Mouse (Mus musculus): ENCODE data around the gene Lmntd1. TPM values are rescaled to one million over a fixed set of nuclear protein-coding genes. Genes with fewer than 3 reads are reported as not detected.

Lmntd1 gene
- polyA plus RNA-seq, 1 experiment from 2014 or later = not detected

GRCm38 (mm10) chr6:145481938-145482337 is 132.2 kb downstream of the Lmntd1 start:
- H3K4me1 ChIP-seq (ENCODE audit: insufficient read depth) = no peaks in the 10 kb centered on the region
- no peak overlapping the region for H3K27ac ChIP-seq (ENCODE audit: low read depth)
- 75% methylated on average over 15 of the region's 15 CpGs for WGBS (ENCODE audit: insufficient replicate concordance)
- no peak overlapping the region for H3K4me3 ChIP-seq (ENCODE audit: low read depth, low read length)
- no peaks in the 10 kb centered on the region for H3K27me3 ChIP-seq (ENCODE audit: insufficient read depth, low read length)
- TF ChIP-seq CTCF (IDR thresholded peaks at IDR 0.05; ENCODE audit: low read depth) (no peak), EP300 (IDR thresholded peaks at IDR 0.05; ENCODE audit: low read depth) (no peak)
- H3K4me2 ChIP-seq (ENCODE audit: low read depth, low read length) = no peak overlapping the region
- H3K9me3 ChIP-seq (ENCODE audit: low read length) = no peaks in the 10 kb centered on the region
- H3K9ac ChIP-seq (replicated peaks) = no peak overlapping the region
- DNase-seq (no peak), ATAC-seq (no peak)
- H3K36me3 ChIP-seq (replicated peaks; ENCODE audit: insufficient read depth, low read length) = no peaks in the 10 kb centered on the region

GRCm38 (mm10) chr6:145478821-145479271 is 135.3 kb downstream of the Lmntd1 start:
- DNase-seq = no peak
- Histone ChIP-seq H3K9me3 (ENCODE audit: low read length) (no peaks in the 10 kb centered on the region), H3K9ac (replicated peaks) (no peak overlapping the region), H3K4me1 (ENCODE audit: insufficient read depth) (no peaks in the 10 kb centered on the region), H3K27ac (ENCODE audit: low read depth) (no peak overlapping the region), H3K4me2 (ENCODE audit: low read depth, low read length) (no peak overlapping the region), H3K4me3 (ENCODE audit: low read depth, low read length) (no peak overlapping the region), H3K36me3 (replicated peaks; ENCODE audit: insufficient read depth, low read length) (no peaks in the 10 kb centered on the region), H3K27me3 (ENCODE audit: insufficient read depth, low read length) (no peaks in the 10 kb centered on the region)
- no peak for ATAC-seq
- no peak for TF ChIP-seq CTCF (IDR thresholded peaks at IDR 0.05; ENCODE audit: low read depth)
- no peak for TF ChIP-seq EP300 (IDR thresholded peaks at IDR 0.05; ENCODE audit: low read depth)
- 52% methylated on average over 4 of the region's 4 CpGs for WGBS (ENCODE audit: insufficient replicate concordance)

GRCm38 (mm10) chr6:145477367-145477905 is 136.7 kb downstream of the Lmntd1 start:
- H3K27me3 ChIP-seq (ENCODE audit: insufficient read depth, low read length) = no peaks in the 10 kb centered on the region
- H3K36me3 ChIP-seq (replicated peaks; ENCODE audit: insufficient read depth, low read length) = no peaks in the 10 kb centered on the region
- ATAC-seq = peak; percentile 53; the same call in 1 of the 2 replicates
- H3K9me3 ChIP-seq (ENCODE audit: low read length) = no peaks in the 10 kb centered on the region
- TF ChIP-seq CTCF (IDR thresholded peaks at IDR 0.05; ENCODE audit: low read depth) (no peak), EP300 (IDR thresholded peaks at IDR 0.05; ENCODE audit: low read depth) (no peak)
- H3K4me3 ChIP-seq (ENCODE audit: low read depth, low read length) = no peak overlapping the region
- no peak for DNase-seq
- H3K4me2 ChIP-seq (ENCODE audit: low read depth, low read length) = no peak overlapping the region
- H3K4me1 ChIP-seq (ENCODE audit: insufficient read depth) = no peaks in the 10 kb centered on the region
- WGBS (ENCODE audit: insufficient replicate concordance) = 56% methylated on average over 10 of the region's 10 CpGs
- no peak overlapping the region for H3K27ac ChIP-seq (ENCODE audit: low read depth)
- H3K9ac ChIP-seq (replicated peaks) = no peak overlapping the region

GRCm38 (mm10) chr6:145471638-145472247 is 142.4 kb downstream of the Lmntd1 start:
- WGBS (ENCODE audit: insufficient replicate concordance) = 65% methylated on average over 11 of the region's 11 CpGs
- TF ChIP-seq EP300 (IDR thresholded peaks at IDR 0.05; ENCODE audit: low read depth) = peak; percentile 63
- TF ChIP-seq CTCF (IDR thresholded peaks at IDR 0.05; ENCODE audit: low read depth) = no peak

GRCm38 (mm10) chr6:145469260-145469943 is 144.7 kb downstream of the Lmntd1 start:
- no peaks in the 10 kb centered on the region for H3K9me3 ChIP-seq (ENCODE audit: low read length)
- H3K27me3 ChIP-seq (ENCODE audit: insufficient read depth, low read length) = no peaks in the 10 kb centered on the region
- H3K4me1 ChIP-seq (ENCODE audit: insufficient read depth) = 0 out of 2 replicates have a peak, but pooled peaks cover 3% of the 10 kb centered on the region
- H3K4me2 ChIP-seq (ENCODE audit: low read depth, low read length) = no peak overlapping the region
- 66% methylated on average over 8 of the region's 8 CpGs for WGBS (ENCODE audit: insufficient replicate concordance)
- H3K9ac ChIP-seq (replicated peaks) = no peak overlapping the region
- DNase-seq (no peak), ATAC-seq (peak; percentile 84)
- H3K4me3 ChIP-seq (ENCODE audit: low read depth, low read length) = no peak overlapping the region
- no peaks in the 10 kb centered on the region for H3K36me3 ChIP-seq (replicated peaks; ENCODE audit: insufficient read depth, low read length)
- peak overlapping the region; percentile 53 for H3K27ac ChIP-seq (ENCODE audit: low read depth)
- no peak for TF ChIP-seq CTCF (IDR thresholded peaks at IDR 0.05; ENCODE audit: low read depth)
- no peak for TF ChIP-seq EP300 (IDR thresholded peaks at IDR 0.05; ENCODE audit: low read depth)

More at GRCm38 (mm10) chr6:145471638-145472247, 142.4 kb downstream of the Lmntd1 start:
- H3K9ac ChIP-seq (replicated peaks) = no peak overlapping the region
- no peaks in the 10 kb centered on the region for H3K9me3 ChIP-seq (ENCODE audit: low read length)
- no peak for DNase-seq
- no peak overlapping the region for H3K4me3 ChIP-seq (ENCODE audit: low read depth, low read length)
- no peak overlapping the region for H3K27ac ChIP-seq (ENCODE audit: low read depth)
- no peak overlapping the region for H3K4me2 ChIP-seq (ENCODE audit: low read depth, low read length)
- peak; percentile 52 for ATAC-seq
- no peaks in the 10 kb centered on the region for H3K27me3 ChIP-seq (ENCODE audit: insufficient read depth, low read length)
- H3K4me1 ChIP-seq (ENCODE audit: insufficient read depth) = 0 out of 2 replicates have a peak, but pooled peaks cover 3% of the 10 kb centered on the region
- H3K36me3 ChIP-seq (replicated peaks; ENCODE audit: insufficient read depth, low read length) = no peaks in the 10 kb centered on the region

- Histone ChIP-seq H3K4me1 (ENCODE audit: insufficient read depth) (no peaks in the 10 kb centered on the region), H3K4me3 (ENCODE audit: low read depth, low read length) (no peak overlapping the region), H3K27me3 (ENCODE audit: insufficient read depth, low read length) (no peaks in the 10 kb centered on the region), H3K4me2 (ENCODE audit: low read depth, low read length) (no peak overlapping the region), H3K27ac (ENCODE audit: low read depth) (no peak overlapping the region), H3K36me3 (replicated peaks; ENCODE audit: insufficient read depth, low read length) (no peaks in the 10 kb centered on the region), H3K9ac (replicated peaks) (no peak overlapping the region), H3K9me3 (ENCODE audit: low read length) (no peaks in the 10 kb centered on the region)
- WGBS (ENCODE audit: insufficient replicate concordance) = 72% methylated on average over 4 of the region's 4 CpGs
- peak; percentile 31; the same call in 1 of the 2 replicates for TF ChIP-seq CTCF (IDR thresholded peaks at IDR 0.05; ENCODE audit: low read depth)
- no peak for TF ChIP-seq EP300 (IDR thresholded peaks at IDR 0.05; ENCODE audit: low read depth)
- DNase-seq (no peak), ATAC-seq (no peak)
Observed at GRCm38 (mm10) chr6:145464027-145464426, 150.1 kb downstream of the Lmntd1 start.

Data from liver, postnatal 0 days (tissue).